Mouse (Mus musculus): ENCODE results near the gene Pdpr.
"Not testable (repeated sequence)": the region's sequence is repeated elsewhere in the genome, so short reads cannot be mapped to it uniquely, and the experiment has no call there.

The Pdpr gene

GRCm38 (mm10) chr8:111093865-111094718 is at the start of gene Pdpr:
Gene Pdpr (plus strand): TSS chr8:111094630.
- peak; percentile 85 to 88 for DNase-seq (ENCODE audit: low spot score in 2 of 2)

GRCm38 (mm10) chr8:111048694-111049093 is 45.7 kb upstream of the Pdpr start:
- no peak for DNase-seq (ENCODE audit: low spot score in 2 of 2)

DNA sequence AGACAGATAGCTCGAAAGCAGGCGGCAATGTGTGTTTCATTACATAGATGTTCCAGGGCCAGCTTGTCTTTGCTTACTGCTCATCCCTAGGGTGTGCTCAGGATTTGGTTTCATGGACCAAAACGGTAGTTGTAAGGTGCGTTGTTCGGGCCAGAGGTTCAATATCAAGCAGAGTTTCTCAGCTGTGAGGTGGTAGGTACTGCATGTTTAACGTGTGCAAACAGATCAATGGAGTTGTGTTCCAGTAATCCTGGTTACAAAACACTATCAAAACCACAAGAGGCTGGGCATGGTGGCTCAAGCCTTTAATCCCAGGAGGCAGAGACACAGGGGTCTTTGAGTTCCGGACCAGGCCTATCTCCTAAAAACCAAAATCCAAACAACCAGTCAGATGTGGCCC is 45.3 kb upstream of the Pdpr start:
- DNase-seq (ENCODE audit: low spot score in 2 of 2): no peak

DNA sequence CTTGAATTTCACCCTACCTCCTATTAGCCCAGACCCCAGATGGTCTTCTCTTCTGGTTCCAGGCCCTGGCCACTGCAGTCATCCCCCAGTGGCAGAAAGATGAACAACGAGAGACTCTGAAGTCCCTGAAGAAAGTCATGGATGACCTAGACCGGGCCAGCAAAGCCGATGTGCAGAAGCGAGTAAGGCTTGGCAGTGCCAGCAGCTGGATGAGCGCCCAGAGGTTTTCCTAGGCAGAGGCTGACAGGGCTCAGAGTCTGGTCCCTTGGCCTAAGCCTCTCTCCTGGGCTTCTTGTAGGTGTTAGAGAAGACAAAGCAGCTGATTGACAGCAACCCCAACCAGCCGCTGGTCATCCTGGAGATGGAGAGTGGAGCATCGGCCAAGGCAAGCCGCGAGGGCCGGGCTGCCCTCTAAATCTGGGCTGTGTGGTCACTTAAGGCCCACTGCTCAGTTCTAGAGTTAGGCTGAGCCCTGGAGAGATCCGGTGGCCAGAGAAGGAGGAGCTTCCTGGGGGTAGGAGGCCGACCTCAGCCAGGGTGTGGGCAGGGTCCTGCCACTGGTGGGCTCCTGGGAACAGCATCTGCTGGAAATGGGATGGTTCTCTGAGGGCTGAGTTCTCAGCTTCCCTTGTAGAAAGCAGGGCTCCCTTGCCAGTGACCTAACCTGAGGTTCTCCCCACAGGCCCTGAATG is 40.5 kb upstream of the Pdpr start:
- DNase-seq (ENCODE audit: low spot score in 2 of 2): no peak

GRCm38 (mm10) chr8:111055031-111055634 is 39.3 kb upstream of the Pdpr start:
- no peak for DNase-seq (ENCODE audit: low spot score in 2 of 2)

DNA sequence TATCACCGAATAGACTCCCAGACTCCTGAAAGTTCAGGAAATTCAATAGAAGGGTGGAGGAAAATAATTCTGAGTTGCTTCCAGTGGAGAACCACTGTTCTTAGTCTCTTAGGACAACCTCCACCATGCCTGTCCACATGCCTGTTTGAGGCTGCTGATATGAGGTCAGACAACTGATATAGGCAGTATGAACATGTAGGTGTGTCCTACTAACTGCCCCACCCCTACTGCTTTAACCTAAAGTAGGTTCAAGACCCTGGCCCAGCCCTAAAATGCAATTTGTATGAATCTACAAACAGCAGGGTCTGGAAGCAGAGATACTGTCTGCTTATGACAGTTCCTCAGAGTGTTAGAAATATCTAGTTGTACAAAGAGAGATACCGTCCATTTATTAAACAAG is 38.8 kb upstream of the Pdpr start:
- DNase-seq (ENCODE audit: low spot score in 2 of 2): no peak

GRCm38 (mm10) chr8:111056158-111056663 is 38.2 kb upstream of the Pdpr start, which contains the start of gene Exosc6:
Gene Exosc6 (plus strand): TSS chr8:111056339.
- peak; percentile 91 to 93 for DNase-seq (ENCODE audit: low spot score in 2 of 2)

- DNase-seq (ENCODE audit: low spot score in 2 of 2): peak; percentile 31 to 42
Observed at GRCm38 (mm10) chr8:111056691-111057293, 37.6 kb upstream of the Pdpr start.

GRCm38 (mm10) chr8:111058946-111059572 is 35.4 kb upstream of the Pdpr start:
- no peak for DNase-seq (ENCODE audit: low spot score in 2 of 2)

GRCm38 (mm10) chr8:111061688-111062071 is 32.8 kb upstream of the Pdpr start:
- DNase-seq (ENCODE audit: low spot score in 2 of 2): no peak

GRCm38 (mm10) chr8:111062072-111062757 is 32.2 kb upstream of the Pdpr start:
- DNase-seq (ENCODE audit: low spot score in 2 of 2): peak; percentile 98 to 99

DNA sequence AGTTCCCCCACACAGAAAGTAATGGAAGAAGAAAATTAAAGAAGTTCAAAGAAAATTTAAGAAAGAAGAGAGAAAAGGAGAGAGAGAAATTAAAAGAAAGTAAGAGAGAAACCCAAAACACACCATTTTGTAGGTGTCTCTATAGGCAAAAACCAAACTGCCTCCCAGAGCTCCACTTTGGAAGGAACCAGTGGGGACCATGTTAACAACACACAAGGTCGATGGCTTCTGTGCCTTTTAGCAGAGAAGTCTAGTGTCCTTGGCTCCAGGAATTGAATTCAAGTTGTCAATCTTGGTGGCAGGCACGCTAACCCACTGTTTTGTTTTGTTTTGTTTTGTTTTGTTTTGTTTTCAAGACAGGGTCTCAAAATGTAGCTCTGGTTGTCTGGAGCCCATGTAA is 31.5 kb upstream of the Pdpr start:
- no peak for DNase-seq (ENCODE audit: low spot score in 2 of 2)

- no peak for DNase-seq (ENCODE audit: low spot score in 2 of 2)
Observed at GRCm38 (mm10) chr8:111066308-111066707, 28.1 kb upstream of the Pdpr start.

GRCm38 (mm10) chr8:111067439-111067838 is 27.0 kb upstream of the Pdpr start:
- no peak for DNase-seq (ENCODE audit: low spot score in 2 of 2)

DNA sequence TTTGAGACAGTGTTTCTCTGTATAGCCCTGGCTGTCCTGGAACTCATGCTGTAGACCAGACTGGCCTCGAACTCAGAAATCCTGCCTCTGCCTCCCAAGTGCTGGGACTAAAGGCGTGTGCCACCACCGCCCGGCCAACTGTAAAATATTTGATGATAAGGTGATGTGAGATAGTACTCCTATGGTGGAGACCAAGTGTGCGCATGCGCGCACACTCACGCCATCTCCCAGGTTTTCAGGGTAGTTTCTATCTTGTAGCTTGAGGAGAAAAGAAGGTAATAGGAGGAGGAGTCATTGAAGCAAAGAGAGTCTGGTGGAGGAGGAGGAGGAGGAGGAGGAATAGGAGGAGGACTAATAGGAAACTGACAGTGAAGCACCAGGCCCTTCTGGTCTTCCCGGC is 25.8 kb upstream of the Pdpr start:
- DNase-seq (ENCODE audit: low spot score in 2 of 2): not testable (repeated sequence)

DNA sequence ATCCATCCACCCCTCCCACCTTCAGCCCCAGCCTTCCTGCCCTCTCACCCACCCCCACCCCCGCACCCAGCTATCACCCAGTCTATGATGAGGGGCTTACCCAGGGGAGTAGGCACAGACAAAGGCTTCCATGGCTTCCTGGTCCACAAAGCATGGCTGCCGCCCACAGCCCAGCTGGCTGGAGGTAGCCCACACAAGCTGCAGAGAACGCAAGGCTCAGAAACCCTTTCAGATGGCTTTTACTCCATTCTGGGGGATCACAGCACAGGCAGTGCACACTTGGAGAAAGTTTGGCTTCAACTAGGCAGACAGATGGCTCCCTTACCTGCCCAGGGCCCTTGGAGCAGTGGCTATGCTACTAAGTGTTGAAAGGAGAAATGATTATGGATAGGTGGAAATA is 18.5 kb upstream of the Pdpr start:
- DNase-seq (ENCODE audit: low spot score in 2 of 2): peak; percentile 61 to 80

- no peak for DNase-seq (ENCODE audit: low spot score in 2 of 2)
Observed at GRCm38 (mm10) chr8:111079461-111079860, 15.0 kb upstream of the Pdpr start.

- no peak for DNase-seq (ENCODE audit: low spot score in 2 of 2)
Observed at GRCm38 (mm10) chr8:111079861-111080271, 14.6 kb upstream of the Pdpr start.

- DNase-seq (ENCODE audit: low spot score in 2 of 2): no peak
Observed at GRCm38 (mm10) chr8:111081580-111082258, 12.7 kb upstream of the Pdpr start.

DNA sequence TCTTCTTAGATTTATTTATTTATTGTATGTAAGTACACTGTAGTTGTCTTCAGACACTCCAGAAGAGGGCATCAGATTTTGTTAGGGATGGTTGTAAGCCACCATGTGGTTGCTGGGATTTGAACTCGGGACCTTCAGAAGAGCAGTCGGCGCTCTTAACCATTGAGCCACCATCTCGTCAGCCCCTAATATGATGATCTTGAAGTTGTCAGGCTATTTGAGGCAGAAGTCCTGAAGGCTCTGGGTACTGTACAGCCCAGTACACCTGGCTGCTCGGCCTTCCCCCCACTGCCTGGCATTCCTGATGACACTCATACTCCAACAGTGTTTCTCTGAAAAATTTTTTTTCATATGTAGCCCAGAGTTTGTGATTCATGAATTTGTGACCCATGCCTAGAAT is 10.5 kb upstream of the Pdpr start:
- DNase-seq (ENCODE audit: low spot score in 2 of 2): not testable (repeated sequence)
